Mouse (Mus musculus) G1E (cell line): ENCODE measurements at regions not wholly inside any gene's neighbourhood (a gene's known extent, or its start where the extent isn't known, plus 50 kb on each side); places are given as distances from the start of the nearest gene placed in this dataset.

Source experiments
- CTCF ChIP-seq: IDR thresholded peaks from 2 replicates; pipeline ENCODE4 v1.5.1; 2012; ENCODE audit warnings: low read depth, low read length, inconsistent platforms, mixed read lengths
- GATA1 ChIP-seq: IDR thresholded peaks from 2 replicates; pipeline ENCODE4 v1.6.1; 2012; ENCODE audit warnings: borderline replicate concordance, low read length, inconsistent platforms, mixed read lengths
- POLR2AphosphoS5 ChIP-seq: IDR thresholded peaks from 2 replicates; pipeline ENCODE4 v1.6.1; 2012; ENCODE audit warnings: low read depth, low read length, inconsistent platforms; ENCODE audit not compliant: insufficient replicate concordance
- TAL1 ChIP-seq: conservative IDR thresholded peaks from 2 replicates; pipeline ENCODE4 v1.6.1; 2012; ENCODE audit warnings: low read depth, low read length, inconsistent platforms, mixed read lengths

- no peak for TF ChIP-seq CTCF
- TF ChIP-seq GATA1: no peak
- no peak for TF ChIP-seq POLR2AphosphoS5
- TF ChIP-seq TAL1: no peak
Observed at GRCm38 (mm10) chr11:44089514-44089913, 188.5 kb upstream of the Adra1b start.
